Mouse (Mus musculus) embryo, embryonic 11.5 days (tissue): Measurements from ENCODE around the gene Trove2.

Experiments
- DNase-seq: peaks from one replicate; pipeline ENCODE4 v3.0.0-alpha.2; 2012; ENCODE audit warnings: low read depth, low spot score

Gene Trove2

DNA sequence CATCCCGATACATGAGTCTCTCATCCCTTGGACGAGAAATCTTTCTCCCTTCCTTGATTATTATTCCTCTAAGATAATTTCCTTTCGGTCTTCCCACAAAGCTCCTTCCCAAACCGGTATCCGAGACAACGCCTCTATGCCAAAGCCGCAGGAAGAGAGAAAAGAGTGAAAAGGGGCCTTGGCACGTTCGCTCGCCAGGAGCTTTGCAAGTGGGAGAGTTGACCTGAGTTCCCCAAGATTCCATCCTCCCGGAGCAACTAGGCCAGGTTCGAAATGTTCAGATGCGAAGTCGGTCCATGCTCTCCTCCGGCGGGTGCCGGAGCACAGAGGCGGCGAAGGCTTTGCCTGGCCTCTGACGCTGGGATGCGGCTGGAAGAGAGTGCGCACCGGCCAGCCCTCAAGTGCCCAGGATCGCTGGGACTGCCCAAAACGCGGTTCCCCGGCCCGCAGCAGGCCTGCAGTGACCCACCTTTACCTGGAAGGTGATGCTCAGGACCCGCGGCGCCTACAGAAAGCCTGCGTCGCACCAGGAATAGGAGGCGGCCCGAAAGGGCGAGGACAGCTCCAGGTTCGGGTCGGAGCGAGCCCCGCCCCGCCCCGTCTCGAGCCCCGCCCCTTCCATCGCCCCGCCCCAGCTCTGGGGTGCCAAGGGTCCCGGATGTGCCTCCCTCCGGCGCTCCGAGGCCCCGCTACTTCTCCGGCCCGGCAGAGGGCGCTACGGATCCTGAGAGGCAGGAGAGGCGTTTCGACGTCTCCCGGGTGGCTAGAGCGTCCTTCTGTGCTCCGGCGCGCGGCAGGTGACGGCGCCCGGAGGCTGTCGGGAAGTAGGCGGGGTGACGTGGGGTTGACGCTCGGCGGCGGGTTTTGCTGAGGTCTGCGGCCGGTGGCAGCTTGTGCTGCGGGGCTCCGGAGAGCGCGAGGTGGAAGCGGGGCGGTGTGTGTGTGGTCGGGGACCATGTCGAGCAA, at the start of gene Trove2, which contains the start of gene Uchl5:
Gene Trove2 (minus strand): TSS at position 623 of the 966 bp plus-strand sequence.
Gene Uchl5 (plus strand): TSS at position 827 of the 966 bp plus-strand sequence.
- DNase-seq = peak; percentile 94

DNA sequence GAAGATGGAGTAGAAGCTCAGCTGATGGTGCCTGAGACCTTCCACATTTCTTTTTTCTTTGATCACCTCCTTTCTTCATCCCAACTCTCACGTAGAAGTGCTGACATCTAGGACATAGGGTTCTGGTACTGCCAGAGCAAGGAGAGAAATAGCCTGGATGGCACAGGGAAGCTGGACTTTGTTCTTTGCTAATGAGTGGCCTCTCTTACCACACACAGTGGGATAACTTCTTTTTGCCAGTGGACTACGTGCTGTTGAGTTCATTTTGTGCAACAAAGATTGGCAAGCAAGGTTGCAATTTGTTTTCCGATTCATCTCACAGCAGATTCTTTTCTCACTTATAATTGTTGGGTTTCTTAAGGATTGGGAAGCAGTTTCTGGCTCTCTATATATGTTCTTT, 45.8 kb upstream of the Trove2 start:
- no peak for DNase-seq

DNA sequence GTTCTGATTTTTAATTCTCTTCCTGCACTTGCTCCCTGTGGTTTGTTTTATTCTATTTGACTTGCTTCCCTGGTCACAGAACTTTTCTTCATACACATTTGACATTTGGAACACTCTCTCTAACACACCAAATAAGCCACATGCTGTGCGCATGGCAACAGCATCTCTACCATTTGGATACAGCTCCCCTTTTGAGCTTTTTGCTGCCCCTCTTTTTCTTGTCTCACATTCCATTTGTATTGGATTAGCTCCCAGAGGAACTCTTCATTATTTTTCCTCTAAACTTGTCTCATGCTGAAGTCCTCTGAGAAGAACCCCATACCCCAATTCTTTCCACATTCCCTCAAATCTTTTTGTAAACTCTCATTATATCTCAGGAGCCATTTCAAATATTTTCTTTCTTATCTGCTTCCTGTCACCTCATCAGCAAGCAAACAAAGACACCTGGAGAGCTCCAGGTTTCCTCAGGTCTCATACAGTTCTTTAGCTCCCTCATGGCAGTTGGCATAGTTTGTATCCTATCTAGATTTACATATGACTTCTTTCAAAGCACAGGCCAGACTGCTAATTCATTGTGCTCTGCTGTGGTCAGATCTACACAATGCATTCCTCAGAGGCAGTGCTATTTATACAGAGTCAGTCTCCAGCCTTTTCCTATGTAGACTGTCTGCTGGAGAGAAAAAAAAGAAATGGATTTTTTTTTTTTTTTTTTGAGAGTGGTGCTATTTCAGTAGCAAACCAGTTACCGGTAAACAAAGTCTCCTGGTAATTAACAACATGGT, 43.4 kb upstream of the Trove2 start:
- DNase-seq = no peak

GRCm38 (mm10) chr1:143813676-143814360, 37.0 kb upstream of the Trove2 start:
- DNase-seq = peak; percentile 56

DNA sequence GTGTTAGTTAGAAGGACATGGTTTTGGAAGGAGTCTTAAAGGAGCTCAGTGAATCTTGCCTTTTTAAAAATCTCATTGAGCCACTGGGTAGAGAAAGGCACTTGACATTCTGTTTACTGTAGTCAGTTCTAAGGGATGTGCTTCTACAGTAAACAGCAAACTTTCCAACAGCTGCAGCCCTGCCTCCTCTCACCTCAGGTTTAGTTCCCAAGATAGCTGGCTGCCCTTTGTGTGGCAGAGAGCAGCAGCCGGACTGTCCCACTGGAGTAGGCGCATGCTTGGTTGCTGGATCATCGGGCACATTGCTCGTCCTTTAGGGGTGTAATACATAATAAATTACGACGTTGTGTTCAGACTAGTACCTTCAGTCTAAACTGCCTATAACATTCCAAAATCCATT, 32.2 kb upstream of the Trove2 start:
- no peak for DNase-seq

DNA sequence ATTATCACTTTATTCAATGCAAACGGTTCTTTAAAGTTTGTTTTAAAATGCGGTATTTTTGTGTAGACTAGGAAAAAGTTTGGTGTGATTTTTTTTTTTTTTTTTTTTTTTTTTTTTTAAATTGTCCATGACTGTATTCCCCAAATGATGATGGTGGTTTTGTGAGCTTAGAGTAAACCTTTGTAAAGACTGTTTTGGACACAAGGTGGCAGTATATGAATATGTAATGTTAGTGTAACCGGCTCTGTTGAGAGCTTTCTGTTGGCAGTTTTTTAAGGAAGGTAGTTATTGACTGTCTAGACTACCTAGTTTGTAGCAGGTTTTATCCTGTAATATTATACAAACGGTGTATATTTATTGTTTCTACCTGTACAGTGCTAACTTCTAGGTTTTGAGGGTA, 26.7 kb upstream of the Trove2 start:
- DNase-seq = peak; percentile 51

DNA sequence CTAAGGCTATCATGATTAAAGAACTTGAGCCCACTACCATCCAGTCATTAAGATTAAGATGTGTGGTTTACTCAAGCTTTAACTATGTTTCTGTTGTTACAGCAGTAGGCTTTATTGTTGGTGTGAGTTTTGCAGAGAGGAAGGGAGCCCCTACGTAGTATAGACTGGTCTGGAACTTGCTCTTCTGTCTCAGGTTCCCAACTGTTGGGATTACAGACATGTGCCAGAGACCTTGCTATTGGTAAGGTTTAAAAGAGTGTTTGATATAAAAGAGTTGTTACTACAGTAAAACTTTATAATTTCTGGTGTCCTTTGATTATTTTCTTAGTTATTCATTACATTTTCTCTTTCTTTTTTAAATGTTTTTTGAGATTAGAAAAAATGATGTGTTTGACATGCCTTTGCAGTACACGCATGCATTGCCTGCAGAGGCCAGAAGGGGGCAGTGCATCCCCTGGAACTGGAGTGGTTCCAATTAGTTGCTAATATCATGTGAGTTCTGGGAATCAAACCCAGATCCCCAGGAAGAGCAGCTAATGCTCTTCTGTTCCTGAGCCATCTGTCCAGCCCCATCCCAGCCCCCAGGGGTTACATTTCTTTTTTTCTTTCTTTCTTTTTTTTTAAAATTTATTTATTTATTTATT, 11.8 kb upstream of the Trove2 start:
- no peak for DNase-seq

DNA sequence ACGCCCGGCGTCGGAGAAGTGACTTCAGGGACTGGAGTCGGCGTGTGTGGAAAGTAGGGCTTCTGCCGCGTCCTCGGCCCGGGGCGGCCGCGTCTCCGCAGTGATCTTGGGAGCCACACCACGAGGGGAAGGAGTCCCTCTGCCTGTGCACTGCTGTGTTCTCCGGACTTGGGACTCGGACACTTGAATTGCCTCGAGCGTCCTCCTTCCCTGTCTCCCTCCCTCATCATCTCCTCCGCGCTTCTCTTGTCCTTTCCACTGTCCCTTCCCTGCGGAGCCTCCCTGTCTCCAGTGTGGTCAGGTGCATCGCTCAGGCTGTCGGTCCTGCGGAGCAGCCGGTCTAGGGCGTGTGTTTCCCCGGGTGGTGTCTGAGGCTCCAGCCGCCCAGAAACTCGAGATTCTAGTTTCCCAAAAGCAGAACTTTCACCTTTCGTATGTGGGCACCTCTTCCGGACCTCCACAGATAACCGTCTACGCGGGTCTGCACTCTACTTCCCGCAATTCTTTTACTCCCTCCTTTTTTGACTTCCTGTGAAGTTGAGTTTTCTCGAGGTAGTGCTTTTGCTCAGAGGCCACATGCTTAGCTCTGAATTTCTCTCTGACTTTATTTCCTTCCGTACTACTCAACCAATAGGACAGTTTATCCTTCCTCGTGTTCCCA, 820 bp upstream of the Trove2 start:
- no peak for DNase-seq

DNA sequence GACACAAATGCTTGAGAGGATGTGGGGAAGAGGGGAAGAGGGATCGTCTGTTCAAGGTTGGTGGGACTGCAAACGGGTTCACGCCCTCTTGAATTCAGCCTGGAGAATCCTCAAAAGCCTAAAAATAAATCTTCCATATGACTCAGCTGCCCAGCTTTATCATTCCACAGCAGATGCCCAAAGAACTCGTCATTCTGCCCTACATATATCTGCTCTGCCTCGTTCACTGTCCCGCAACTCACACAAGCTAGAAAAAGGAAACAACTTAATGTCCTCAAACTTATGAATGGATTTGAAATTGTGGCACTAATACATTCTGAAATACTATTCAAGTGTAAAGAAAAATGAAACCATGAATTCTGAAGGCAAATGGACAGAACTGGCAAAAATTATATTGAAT, 3.0 kb downstream of the Trove2 start:
- DNase-seq = no peak

DNA sequence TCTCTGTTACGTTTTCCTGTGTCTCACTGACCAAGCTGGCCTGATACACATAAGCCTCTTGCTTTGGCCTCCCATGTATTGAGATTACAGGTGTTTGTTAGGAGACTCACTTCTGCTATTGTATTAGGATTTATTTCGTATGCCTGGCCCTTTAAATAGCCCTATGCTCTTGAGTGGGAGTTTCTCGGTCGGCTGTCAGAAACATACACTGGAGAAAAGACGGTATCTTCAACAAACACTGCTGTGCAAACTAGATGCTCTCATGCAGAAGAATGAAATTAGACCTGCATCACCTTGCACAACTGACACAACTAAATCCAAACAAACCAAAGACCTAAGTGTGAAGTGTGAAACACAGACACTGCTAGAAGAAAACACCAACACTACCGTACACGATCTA, 3.8 kb downstream of the Trove2 start:
- DNase-seq = no peak

DNA sequence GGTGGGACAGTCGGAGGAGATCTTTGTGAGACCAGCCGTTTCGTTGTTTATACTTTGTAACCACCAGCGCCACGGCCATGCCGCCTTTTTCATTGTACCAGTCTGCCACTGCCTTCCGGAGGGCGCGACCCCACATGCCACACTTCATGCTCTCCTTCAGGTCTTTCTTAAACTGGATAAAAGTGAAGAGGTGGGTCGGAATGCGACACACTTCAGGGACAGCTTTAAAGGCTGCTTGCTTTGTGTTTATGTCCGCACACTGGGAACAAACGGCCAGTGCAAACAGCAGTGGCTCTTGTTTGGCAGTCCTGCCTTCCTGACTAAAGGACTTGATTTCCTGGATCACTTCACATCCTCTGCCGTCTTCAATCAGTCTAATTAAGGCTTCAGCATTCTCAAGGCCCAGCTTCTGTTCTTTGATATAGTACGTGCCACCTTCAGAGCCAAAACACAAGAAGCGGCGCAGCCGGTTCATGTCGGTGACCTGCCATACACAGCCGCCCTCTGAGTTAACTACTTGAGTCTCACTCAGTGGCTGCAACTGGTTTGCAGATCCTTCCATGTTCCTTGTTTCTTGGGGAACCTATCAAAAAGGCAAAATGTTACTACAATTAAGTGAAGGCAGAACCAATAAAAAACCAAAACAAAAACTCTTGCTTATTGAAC, 6.3 kb downstream of the Trove2 start:
- DNase-seq = no peak

DNA sequence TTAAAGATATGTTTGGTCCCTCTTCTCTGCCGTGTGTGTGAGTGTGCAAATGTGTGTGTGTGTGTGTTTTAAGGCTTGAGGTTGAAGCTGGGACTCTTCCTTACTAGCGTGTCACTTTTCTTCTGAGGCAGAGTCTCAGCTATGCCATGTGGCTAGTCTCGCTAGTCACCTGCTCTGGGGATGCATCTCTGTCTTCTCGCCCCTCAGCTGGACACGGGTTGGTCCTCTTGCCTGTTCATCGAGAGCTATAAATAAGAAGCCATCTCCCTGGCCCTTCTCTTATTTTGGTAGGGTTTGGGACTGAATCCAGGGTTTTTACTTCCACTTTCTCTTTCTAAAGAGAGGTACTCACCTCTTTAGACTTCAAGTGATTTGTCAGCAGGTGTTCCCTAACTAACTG, 10.6 kb downstream of the Trove2 start:
- DNase-seq = no peak

DNA sequence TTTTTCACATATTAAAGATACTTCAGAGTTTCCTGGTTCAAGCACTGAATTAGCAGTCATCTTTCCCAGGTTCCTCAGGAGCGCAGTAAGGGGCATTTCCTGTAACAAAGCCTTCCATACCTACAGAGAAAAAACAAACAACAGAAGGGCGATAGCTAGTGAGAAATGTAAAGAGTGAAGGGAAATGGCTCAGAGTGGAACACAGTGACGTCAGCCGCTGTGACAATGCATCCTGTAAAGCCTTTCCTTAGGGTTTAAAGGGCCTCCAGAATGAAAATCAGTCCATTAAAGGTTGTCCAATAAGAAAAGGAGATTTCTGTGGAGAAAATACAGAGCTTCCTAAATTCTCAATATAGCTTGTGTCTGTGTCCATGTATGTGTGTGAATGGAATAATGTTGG, 11.1 kb downstream of the Trove2 start:
- no peak for DNase-seq

- DNase-seq = no peak
Observed at GRCm38 (mm10) chr1:143764443-143764842, 12.4 kb downstream of the Trove2 start.

DNA sequence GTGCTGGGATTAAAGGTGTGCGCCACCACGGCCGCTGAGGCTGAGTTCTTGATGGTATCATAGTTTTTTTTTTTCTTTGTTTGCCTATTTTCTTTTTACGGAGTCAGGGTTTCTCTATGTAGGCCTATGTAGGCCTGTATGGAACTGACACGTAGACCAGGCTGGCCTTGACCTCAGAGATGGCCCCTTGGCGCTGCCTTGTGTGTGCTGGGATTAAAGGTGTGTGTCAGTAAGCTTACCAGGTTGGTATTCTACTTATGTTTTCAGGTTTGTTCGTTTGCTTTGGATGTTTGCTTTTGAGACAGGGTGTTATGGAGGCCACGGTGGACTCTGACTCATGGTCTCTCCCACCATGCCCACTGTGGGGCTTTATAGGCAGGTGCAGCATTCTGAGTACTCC, 14.7 kb downstream of the Trove2 start:
- no peak for DNase-seq

DNA sequence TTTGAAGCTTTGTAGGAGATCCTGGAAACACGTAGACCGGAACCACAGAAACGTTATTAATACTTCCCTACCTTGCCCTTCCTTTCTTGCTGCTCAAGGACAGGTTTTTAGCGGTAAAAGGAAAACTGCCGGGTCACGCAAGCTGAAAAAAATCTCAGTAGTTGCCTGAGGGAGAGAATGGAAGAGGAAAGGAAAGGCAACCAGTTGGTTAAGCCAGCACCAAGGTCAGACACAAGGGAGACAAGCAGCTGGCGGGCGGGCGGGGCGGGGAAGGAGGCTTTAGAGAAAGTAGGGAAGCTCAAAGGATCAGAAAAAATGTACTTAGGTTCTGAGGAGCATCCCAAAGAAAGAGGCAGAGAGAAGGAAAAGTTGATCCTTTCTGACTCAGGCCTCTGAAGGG, 31.0 kb downstream of the Trove2 start:
- no peak for DNase-seq

DNA sequence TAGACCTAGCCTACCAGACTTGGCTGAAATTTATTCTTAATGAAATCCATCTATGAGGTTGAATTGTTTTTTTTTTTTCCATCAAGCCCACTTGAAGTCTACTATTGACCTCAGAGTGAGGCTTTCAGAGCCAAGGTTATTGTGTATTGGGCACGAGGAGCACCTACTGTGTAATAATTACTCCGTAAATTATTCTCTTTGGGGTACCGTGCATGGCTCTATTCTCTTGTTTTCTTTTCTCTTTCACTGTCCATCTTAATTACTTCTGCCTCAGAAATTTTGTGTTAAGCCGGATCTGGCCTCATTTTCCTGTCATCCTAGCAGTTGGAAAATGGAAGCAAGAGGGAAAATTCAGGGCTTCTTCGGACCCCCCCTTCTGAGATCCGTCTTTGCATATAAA, 34.7 kb downstream of the Trove2 start:
- DNase-seq = no peak

- no peak for DNase-seq
Observed at GRCm38 (mm10) chr1:143741331-143741730, 35.5 kb downstream of the Trove2 start.

DNA sequence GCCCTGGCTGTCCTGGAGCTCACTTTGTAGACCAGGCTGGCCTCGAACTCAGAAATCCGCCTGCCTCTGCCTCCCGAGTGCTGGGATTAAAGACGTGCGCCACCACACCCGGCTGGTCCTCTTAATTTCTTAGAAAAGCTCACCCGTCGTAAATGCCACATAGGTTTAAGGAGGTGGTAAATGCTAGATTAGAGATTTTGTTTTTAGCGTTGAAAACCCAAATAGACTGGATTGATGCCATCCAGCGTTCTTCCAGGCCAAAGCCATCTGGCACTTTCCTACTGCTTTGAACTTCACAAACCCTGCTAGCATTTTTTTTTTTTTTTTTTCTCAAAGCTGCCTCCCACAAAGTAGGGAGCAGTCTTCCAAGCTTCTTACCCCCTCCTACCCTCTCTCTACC, 36.3 kb downstream of the Trove2 start:
- no peak for DNase-seq
